ENCODE assay signal across 8 mouse cellular contexts in genomic region chr2:167925841-167926800, GRCm38 (mm10). TPM values are rescaled to one million over a fixed set of nuclear protein-coding genes. Genes with fewer than 3 reads are reported as not detected.
DNase-seq lines count a peak whose midpoint lies in the region; ATAC-seq lines count a peak whose summit lies in the region.

No protein-coding gene starts in this region.

- H3K36me3 ChIP-seq in heart, embryonic 11.5 days (ENCODE audit: control insufficient read depth, insufficient read depth, low read length), result no peaks in the 10 kb centered on the region
- no peaks in the 10 kb centered on the region for H3K36me3 ChIP-seq in midbrain, embryonic 11.5 days (ENCODE audit: control insufficient read depth, insufficient read depth, low read length)
- H3K36me3 ChIP-seq in midbrain, embryonic 13.5 days, result no peaks in the 10 kb centered on the region
- H3K36me3 ChIP-seq in liver, embryonic 12.5 days, result no peaks in the 10 kb centered on the region
- H3K36me3 ChIP-seq in stomach, embryonic 15.5 days, result no peaks in the 10 kb centered on the region

- DNase-seq in heart, adult 18-20 months, result no peak
- DNase-seq in midbrain, embryonic 11.5 days (ENCODE audit: low spot score, missing footprints), result peak; percentile 66
- DNase-seq in cerebellum, adult 11 months, result no peak
- DNase-seq in thymus, postnatal 10 days (ENCODE audit: low spot score in 2 of 2), result no peak

- H3K4me1 ChIP-seq in heart, embryonic 11.5 days (ENCODE audit: control insufficient read depth, insufficient read depth, low read length), result peaks cover 7% of the 10 kb centered on the region
- H3K4me1 ChIP-seq in midbrain, embryonic 11.5 days (ENCODE audit: control insufficient read depth, insufficient read depth, low read length), result peaks cover 4% of the 10 kb centered on the region; the same call in 1 of the 2 replicates
- H3K4me1 ChIP-seq in midbrain, embryonic 13.5 days (replicated peaks), result peaks cover 9% of the 10 kb centered on the region; the same call in 1 of the 2 replicates
- H3K4me1 ChIP-seq in liver, embryonic 12.5 days, result peaks cover 42% of the 10 kb centered on the region
- no peaks in the 10 kb centered on the region for H3K4me1 ChIP-seq in stomach, embryonic 15.5 days

- H3K4me3 ChIP-seq in heart, embryonic 11.5 days (ENCODE audit: low read depth, low read length), result no peak overlapping the region
- H3K4me3 ChIP-seq in midbrain, embryonic 11.5 days (ENCODE audit: low read depth, low read length), result no peak overlapping the region
- no peak overlapping the region for H3K4me3 ChIP-seq in midbrain, embryonic 13.5 days (replicated peaks)
- no peak overlapping the region for H3K4me3 ChIP-seq in liver, embryonic 12.5 days
- H3K4me3 ChIP-seq in stomach, embryonic 15.5 days (replicated peaks), result no peak overlapping the region

- no peak for ATAC-seq in heart, embryonic 11.5 days (replicated peaks; ENCODE audit: insufficient number of reproducible peaks, low FRiP score, low TSS enrichment)
- no peak for ATAC-seq in midbrain, embryonic 11.5 days (ENCODE audit: low FRiP score)
- ATAC-seq in midbrain, embryonic 13.5 days, result no peak
- no peak for ATAC-seq in liver, embryonic 12.5 days
- no peak for ATAC-seq in stomach, embryonic 15.5 days (ENCODE audit: insufficient read depth, low FRiP score, low read depth)

- no peaks in the 10 kb centered on the region for H3K27me3 ChIP-seq in heart, embryonic 11.5 days (ENCODE audit: control insufficient read depth, insufficient read depth, low read length)
- no peaks in the 10 kb centered on the region for H3K27me3 ChIP-seq in midbrain, embryonic 11.5 days (ENCODE audit: control insufficient read depth, insufficient read depth, low read length)
- H3K27me3 ChIP-seq in midbrain, embryonic 13.5 days, result no peaks in the 10 kb centered on the region
- H3K27me3 ChIP-seq in liver, embryonic 12.5 days (replicated peaks), result 0 out of 2 replicates have a peak, but pooled peaks cover under 1% of the 10 kb centered on the region
- H3K27me3 ChIP-seq in stomach, embryonic 15.5 days (replicated peaks), result no peaks in the 10 kb centered on the region

- 0 out of 2 replicates have a peak overlapping the region, but pooled peaks have one; percentile 46 for H3K9ac ChIP-seq in heart, embryonic 11.5 days (ENCODE audit: low read depth, low read length)
- no peak overlapping the region for H3K9ac ChIP-seq in midbrain, embryonic 11.5 days (ENCODE audit: low read length)
- no peak overlapping the region for H3K9ac ChIP-seq in midbrain, embryonic 13.5 days (replicated peaks)
- no peak overlapping the region for H3K9ac ChIP-seq in liver, embryonic 12.5 days
- H3K9ac ChIP-seq in stomach, embryonic 15.5 days, result no peak overlapping the region

- no peak overlapping the region for H3K27ac ChIP-seq in heart, embryonic 11.5 days (ENCODE audit: low read depth, low read length)
- no peak overlapping the region for H3K27ac ChIP-seq in midbrain, embryonic 11.5 days (ENCODE audit: low read depth, low read length)
- H3K27ac ChIP-seq in midbrain, embryonic 13.5 days, result no peak overlapping the region
- peak overlapping the region; percentile 79 for H3K27ac ChIP-seq in liver, embryonic 12.5 days
- peak overlapping the region; percentile 46; the same call in 1 of the 2 replicates for H3K27ac ChIP-seq in stomach, embryonic 15.5 days

- H3K9me3 ChIP-seq in heart, embryonic 11.5 days (replicated peaks; ENCODE audit: control insufficient read depth, low read length), result no peaks in the 10 kb centered on the region
- no peaks in the 10 kb centered on the region for H3K9me3 ChIP-seq in midbrain, embryonic 11.5 days (ENCODE audit: control insufficient read depth, low read length)
- H3K9me3 ChIP-seq in midbrain, embryonic 13.5 days, result no peaks in the 10 kb centered on the region
- no peaks in the 10 kb centered on the region for H3K9me3 ChIP-seq in liver, embryonic 12.5 days (replicated peaks)
- no peaks in the 10 kb centered on the region for H3K9me3 ChIP-seq in stomach, embryonic 15.5 days

- 72% methylated on average over 11 of the region's 11 CpGs for WGBS in heart, embryonic 11.5 days (ENCODE audit: insufficient replicate concordance)
- 84% methylated on average over 11 of the region's 11 CpGs for WGBS in midbrain, embryonic 11.5 days
- 87% methylated on average over 11 of the region's 11 CpGs for WGBS in midbrain, embryonic 13.5 days
- 52% methylated on average over 11 of the region's 11 CpGs for WGBS in liver, embryonic 12.5 days (ENCODE audit: insufficient replicate concordance)
- WGBS in stomach, embryonic 15.5 days, result 79% methylated on average over 11 of the region's 11 CpGs

- peak overlapping the region; percentile 95; the same call in 1 of the 2 replicates for H3K4me2 ChIP-seq in heart, embryonic 11.5 days
- no peak overlapping the region for H3K4me2 ChIP-seq in midbrain, embryonic 11.5 days
- H3K4me2 ChIP-seq in midbrain, embryonic 13.5 days (replicated peaks), result no peak overlapping the region
- peak overlapping the region; percentile 78 for H3K4me2 ChIP-seq in liver, embryonic 12.5 days
- H3K4me2 ChIP-seq in stomach, embryonic 15.5 days, result no peak overlapping the region

RNA-seq across cellular contexts. Expression of gene Ptpn1, which starts 5.7 kb away (rescaled TPM):
- 43.5 and 46.7 TPM in 2 replicates for polyA plus RNA-seq in heart, embryonic 11.5 days (2014; fragmentation: Nextera tagmentation; extraction: Ambion mirVana)
- total RNA-seq in heart, adult 18-20 months (2021), result 10 to 100 TPM; 16.4 to 19.8 TPM
- 89.8 and 92.6 TPM in 2 replicates for polyA plus RNA-seq in midbrain, embryonic 11.5 days (2014; fragmentation: Nextera tagmentation; extraction: Ambion mirVana)
- 102 and 105 TPM in 2 replicates for polyA plus RNA-seq in midbrain, embryonic 13.5 days (2015; fragmentation: Nextera tagmentation; extraction: Ambion mirVana)
- polyA plus RNA-seq in liver, embryonic 12.5 days (2016; fragmentation: Nextera tagmentation; extraction: Ambion mirVana), result 38.4 and 39.2 TPM in 2 replicates
- 52.8 and 54.8 TPM in 2 replicates for polyA plus RNA-seq in stomach, embryonic 15.5 days (2015; fragmentation: Nextera tagmentation; extraction: Ambion mirVana)

Comparison
In these comparisons a context has a peak if more than half of its experiments do, and no peak if none do; other contexts are left out.
1. H3K27ac ChIP-seq: peak in liver, embryonic 12.5 days (single experiment) and stomach, embryonic 15.5 days (single experiment); none in heart, embryonic 11.5 days (single experiment), midbrain, embryonic 11.5 days (single experiment) and midbrain, embryonic 13.5 days (single experiment).
2. H3K4me2 ChIP-seq: peak in heart, embryonic 11.5 days (single experiment) and liver, embryonic 12.5 days (single experiment); none in midbrain, embryonic 11.5 days (single experiment), midbrain, embryonic 13.5 days (single experiment) and stomach, embryonic 15.5 days (single experiment).